Mouse (Mus musculus) heart, postnatal 25 days (tissue): Measurements from ENCODE around the gene Pebp1. TPM values are rescaled to one million over a fixed set of nuclear protein-coding genes. Genes with fewer than 3 reads are reported as not detected.

Source experiments
- DNase-seq: peaks from one replicate; pipeline ENCODE4 v3.0.0; 2022; ENCODE audit warnings: low spot score
- intact Hi-C: fragments of 180-260 bp; cut with DNase I; formaldehyde crosslinking; loops from one replicate; pipeline ENCODE4 v1.15.1; 2025
- total RNA-seq, 2 experiments: library from RNA; stranded (reverse); gene quantifications; 2 replicates each; pipeline ENCODE4 v1.2.3; 2021

Pebp1 gene
- total RNA-seq, 2 experiments from 2014 or later = 420 to 434 TPM

DNA sequence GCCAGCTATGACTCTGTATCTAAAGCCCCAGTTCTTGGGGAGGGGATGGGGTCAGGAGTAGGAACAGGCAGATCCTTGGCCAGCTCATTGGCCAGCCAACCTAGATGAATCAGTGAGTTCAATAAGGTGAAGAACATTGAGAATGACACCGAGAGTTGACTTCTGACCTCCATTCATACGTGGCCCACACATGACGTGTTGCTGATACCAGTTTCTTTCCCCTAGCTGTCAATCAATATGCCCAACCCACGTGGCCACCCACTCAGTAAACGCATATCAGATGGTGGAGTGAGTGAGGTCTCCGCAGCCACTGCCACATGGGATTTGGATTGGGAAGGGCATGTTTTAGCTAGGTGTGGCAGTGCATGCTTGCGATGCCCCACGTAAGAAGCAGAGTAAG is 42.3 kb downstream of the Pebp1 start:
- DNase-seq = no peak
- intact Hi-C loops = no loop called here

DNA sequence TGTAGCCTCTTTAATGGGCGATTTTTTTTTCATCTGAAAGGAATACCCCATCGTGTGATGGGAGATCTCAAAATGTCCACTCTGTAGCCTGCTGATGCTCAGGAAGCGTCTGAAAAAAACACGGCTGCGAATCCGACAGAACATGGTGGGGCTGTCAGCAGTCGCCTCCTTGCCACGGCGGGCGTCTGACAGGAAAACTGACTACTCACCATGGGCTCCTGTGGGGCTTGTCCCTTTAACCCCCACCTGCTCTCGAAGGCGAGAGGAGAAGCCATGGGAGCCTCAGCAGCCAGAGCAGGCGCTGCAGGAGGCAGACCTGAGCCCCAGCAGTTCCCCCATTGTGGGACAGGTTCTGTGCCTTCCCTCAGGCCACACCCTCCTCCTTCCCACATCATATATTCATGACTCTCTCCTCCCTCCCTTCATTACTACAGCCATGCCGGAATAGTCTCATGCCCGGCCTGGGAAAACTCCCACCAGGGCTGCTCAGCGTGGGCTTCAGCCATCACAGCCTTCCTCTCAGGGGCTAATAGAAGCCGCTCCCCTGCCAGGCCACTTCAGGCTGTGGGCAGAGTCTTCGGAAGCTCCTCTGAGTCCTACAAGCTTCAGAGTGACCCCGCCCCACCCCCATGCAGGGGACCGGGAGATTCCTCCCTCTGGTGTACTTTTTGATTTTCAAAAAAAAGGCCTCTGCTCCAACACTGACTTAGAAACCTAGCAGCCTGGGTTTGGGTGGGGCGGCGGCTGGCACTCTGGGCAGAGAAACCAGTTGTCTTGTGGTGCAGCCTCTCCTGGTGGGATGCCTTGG is 44.5 kb downstream of the Pebp1 start:
- no peak for DNase-seq
- intact Hi-C loops = no loop called here

DNA sequence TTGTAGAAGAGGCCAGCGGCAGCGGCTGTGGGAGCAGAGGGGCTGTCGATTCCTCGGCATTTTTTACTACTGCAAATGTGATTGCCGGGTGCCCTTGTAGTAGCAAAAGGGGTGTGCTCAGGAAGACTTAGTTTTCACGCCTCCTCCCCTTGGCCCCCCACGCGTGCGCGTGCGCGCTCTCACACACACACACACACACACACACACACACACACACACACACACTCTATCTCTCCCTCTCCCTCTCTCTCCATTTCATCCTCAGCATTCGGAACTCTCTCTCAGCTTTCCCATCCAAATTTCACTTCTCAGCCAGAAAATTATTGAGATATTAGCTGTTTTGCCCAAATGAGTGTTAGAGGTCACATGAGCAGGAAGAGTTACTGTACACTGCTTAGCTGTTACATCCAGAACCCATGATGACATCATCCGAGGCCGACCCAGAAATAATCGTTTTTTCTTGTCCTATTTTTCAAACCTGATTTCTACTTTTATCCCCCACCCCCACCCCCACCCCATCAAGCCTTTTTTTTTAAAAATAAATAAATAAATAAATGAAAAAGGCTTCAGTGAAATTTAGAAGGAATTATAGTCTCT is 45.4 kb downstream of the Pebp1 start:
- no peak for DNase-seq
- intact Hi-C loops = no loop called here

DNA sequence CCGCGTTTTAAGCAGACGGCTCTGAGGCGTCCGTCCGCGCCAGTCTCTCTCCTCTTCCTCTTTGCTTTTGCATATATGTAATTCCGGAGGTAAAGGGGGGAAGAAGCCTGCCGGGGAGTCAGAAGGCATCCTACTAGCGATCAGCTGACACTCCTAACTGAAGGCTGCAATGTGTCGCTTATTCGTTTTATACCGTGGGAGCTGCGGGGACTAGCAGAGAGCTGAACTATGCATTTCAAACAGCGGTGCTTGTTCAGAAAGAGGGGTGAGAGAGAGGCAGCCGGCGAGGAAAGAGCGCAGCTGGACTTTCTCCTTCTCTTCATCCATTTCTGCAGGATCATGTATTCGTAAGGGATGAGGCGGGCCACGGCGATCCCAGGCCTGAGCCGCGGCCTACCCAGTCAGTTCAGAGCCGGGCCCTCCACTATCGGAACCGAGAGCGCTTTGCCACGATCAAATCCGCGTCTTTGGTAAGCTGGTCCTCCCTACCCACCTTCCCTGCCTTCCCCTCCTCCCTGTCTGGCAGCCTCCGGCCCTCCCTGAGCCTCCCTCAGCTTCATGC is 46.6 kb downstream of the Pebp1 start:
- intact Hi-C loops = no loop called here
- no peak for DNase-seq

DNA sequence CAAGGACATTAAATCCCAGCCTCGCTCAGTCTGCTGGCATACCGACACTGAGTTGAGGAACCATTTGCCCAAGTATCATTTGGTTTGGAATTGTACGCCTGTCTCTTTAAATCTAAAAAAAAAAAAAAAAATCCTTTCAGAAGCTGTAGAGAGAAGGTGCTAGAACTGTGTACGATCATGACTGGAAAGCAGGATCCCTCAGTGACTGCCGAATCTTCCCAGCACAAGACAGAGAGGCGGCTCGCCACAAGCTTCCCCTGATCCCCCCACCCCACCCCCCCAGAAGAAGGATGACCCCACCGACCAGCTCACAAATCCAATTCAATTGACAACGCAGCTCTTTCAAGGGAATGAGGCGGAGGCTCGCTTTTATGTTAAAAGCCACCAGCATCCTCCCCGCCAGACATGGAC is 47.1 kb downstream of the Pebp1 start:
- intact Hi-C loops = no loop called here
- no peak for DNase-seq

DNA sequence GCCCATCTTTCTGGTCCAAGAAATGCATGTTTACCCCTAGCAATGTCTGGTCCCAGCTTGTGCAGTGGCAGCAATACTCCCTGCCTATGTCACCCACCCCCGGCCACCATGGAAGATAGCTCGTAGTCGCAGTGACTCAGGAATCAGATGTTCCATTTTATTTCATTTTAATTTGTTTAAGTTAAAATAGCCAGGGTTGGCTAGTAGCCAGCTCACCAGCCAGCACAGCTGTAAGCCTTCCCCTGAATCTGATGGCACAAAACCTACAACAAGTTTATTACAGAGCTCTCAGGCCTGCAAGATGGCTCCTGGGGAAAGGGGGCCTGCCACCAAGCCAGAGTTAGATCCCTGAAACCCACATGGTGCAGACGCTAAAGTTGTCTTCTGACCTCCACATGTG is 48.3 kb downstream of the Pebp1 start:
- DNase-seq = no peak
- intact Hi-C loops = no loop called here

DNA sequence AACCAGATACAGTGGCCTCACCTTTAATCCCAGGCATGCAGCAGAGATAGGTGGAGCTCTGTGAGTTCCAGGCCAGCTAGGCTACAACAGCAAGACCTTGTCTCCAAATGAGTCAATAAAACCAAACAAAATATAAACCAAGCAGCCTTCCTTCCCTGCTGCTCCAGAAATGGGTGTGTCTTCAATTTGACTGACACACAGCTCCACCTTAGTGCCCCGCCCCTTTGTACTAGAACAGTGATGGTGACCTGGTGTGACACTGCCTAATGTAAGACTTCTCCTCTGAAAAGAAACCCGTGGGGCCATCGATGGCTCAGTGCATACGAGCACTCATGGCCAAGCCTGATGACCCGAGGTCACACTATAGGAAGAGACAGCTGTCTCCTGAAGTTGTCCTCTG is 50.9 kb downstream of the Pebp1 start:
- DNase-seq = no peak
- intact Hi-C loops = no loop called here

Other genes starting within 250 kb of the Pebp1 start
- 10 to 100 TPM; 87.3 to 90.4 TPM for gene Suds3, start 171.5 kb downstream of the Pebp1 start, total RNA-seq
- gene Taok3, start 167.5 kb downstream of the Pebp1 start, total RNA-seq = 1 to 10 TPM; 7.6 to 7.9 TPM
- gene Vsig10, start 31.5 kb upstream of the Pebp1 start, total RNA-seq = 10 to 100 TPM; 11.1 to 12.9 TPM
- gene Wsb2, start 69.7 kb upstream of the Pebp1 start, total RNA-seq = 10 to 100 TPM; 98.6 to 98.9 TPM
- gene Rfc5, start 101.4 kb upstream of the Pebp1 start, total RNA-seq = 1 to 10 TPM; 2.9 to 6.0 TPM
- not detected for gene Ksr2, start 126.4 kb upstream of the Pebp1 start, total RNA-seq